Mouse (Mus musculus) thymus, postnatal 14 days (tissue): ENCODE measurements around the gene Olfr56.
"Not testable (repeated sequence)": the region's sequence is repeated elsewhere in the genome, so short reads cannot be mapped to it uniquely, and the experiment has no call there.

Experiments
- DNase-seq: peaks from one replicate; pipeline ENCODE4 v3.0.0; 2021

Gene Olfr56

DNA sequence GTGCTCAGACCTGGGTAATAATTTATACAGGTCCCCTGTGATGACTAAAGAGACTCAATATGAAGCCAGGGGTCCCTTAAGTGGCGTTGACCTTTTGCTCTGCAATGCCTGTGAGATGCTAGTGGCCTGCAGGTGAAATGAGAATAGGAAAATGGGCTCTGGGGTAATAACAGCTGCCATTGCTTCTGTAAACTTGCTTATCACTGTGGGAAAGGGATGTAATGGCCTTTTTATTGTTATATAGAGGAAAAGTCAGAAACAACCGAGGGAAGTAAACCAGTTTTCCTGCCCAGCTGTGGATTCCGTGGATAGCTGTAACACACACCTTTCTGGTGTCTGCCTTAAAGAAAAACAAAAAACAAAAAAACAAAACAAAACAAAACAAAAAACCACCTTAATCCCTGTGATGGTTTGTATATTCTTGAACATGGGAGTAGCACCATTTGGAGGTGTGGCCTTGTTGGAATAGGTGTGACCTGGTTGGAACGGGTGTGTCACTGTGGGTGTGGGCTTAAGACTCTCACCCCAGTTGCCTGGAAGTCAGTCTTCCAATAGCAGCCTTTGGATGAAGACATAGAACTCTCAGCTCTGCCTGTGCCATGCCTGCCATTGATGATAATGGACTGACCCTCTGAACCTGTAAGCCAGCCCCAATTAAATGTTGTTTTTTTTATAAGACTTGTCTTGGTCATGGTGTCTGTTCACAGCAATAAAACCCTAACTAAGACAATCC is 197.5 kb downstream of the Olfr56 start:
- DNase-seq, result not testable (repeated sequence)

DNA sequence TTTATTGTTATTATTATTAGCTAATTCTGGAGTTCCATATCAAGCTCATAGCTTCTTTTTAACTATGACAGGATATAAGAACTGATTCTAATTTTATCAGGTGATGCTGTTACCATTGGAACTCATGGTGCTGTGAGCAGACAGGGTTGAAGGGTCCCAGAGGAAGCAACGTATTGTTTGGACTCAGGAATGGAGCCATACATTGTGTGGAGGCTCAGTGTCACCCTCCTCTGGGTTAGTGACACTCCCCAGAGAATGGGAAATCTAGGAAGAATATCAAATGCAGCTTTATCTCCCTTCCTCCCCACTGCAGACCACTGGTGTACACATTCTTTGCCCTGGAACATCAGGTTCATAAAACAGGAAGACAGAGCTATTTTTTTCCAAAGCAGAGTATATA is 204.5 kb downstream of the Olfr56 start:
- no peak for DNase-seq
